Mouse (Mus musculus) embryonic facial prominence, embryonic 11.5 days (tissue): ENCODE results near the gene Atg4b. TPM values are rescaled to one million over a fixed set of nuclear protein-coding genes. Genes with fewer than 3 reads are reported as not detected.

ENCODE experiments used
- ATAC-seq: fragments of 200-750 bp; cut with Nextera tagmentation; replicated peaks from 2 replicates; pipeline ENCODE4 v1.8.0; 2017; ENCODE audit warnings: low read depth; ENCODE audit not compliant: insufficient number of reproducible peaks, low FRiP score, low TSS enrichment
- DNase-seq: peaks from one replicate; pipeline ENCODE4 v3.0.0-alpha.2; 2015; ENCODE audit warnings: low spot score
- H3K27ac ChIP-seq: fragments of 300-500 bp; sonication (generic); replicated peaks from 2 replicates; pipeline ENCODE4 v1.5.1; 2014; ENCODE audit warnings: mild to moderate bottlenecking, low read depth, low read length, control low read depth
- H3K27me3 ChIP-seq: fragments of 300-500 bp; sonication (generic); 2 replicates; pipeline ENCODE4 v1.6.1; 2014; ENCODE audit warnings: mild to moderate bottlenecking, low read length, moderate library complexity, mixed read lengths; ENCODE audit not compliant: control insufficient read depth, insufficient read depth
- H3K36me3 ChIP-seq: fragments of 300-500 bp; sonication (generic); replicated peaks from 2 replicates; pipeline ENCODE4 v1.6.1; 2014; ENCODE audit warnings: low read depth, mild to moderate bottlenecking, low read length, moderate library complexity, mixed read lengths; ENCODE audit not compliant: control insufficient read depth, insufficient read depth
- H3K4me1 ChIP-seq: fragments of 300-500 bp; sonication (generic); 2 replicates; pipeline ENCODE4 v1.6.1; 2014; ENCODE audit warnings: low read length, mixed read lengths; ENCODE audit not compliant: control insufficient read depth, insufficient read depth
- H3K4me2 ChIP-seq: fragments of 300-500 bp; sonication (generic); 2 replicates; pipeline ENCODE4 v1.6.1; 2014; ENCODE audit warnings: low read depth, mild to moderate bottlenecking, control low read depth, low read length, moderate library complexity
- H3K4me3 ChIP-seq: fragments of 300-500 bp; sonication (generic); 2 replicates; pipeline ENCODE4 v1.5.1; 2014; ENCODE audit warnings: low read depth, low read length, control low read depth
- H3K9ac ChIP-seq: fragments of 300-500 bp; sonication (generic); replicated peaks from 2 replicates; pipeline ENCODE4 v1.6.1; 2014; ENCODE audit warnings: mild to moderate bottlenecking, control low read depth, low read length
- H3K9me3 ChIP-seq: fragments of 300-500 bp; sonication (generic); replicated peaks from 2 replicates; pipeline ENCODE4 v1.6.1; 2016; ENCODE audit warnings: mild to moderate bottlenecking, low read length, inconsistent platforms, mixed read lengths; ENCODE audit not compliant: control insufficient read depth
- WGBS: fragments of 180-500 bp; shearing (Covaris S2); extraction: QIAGEN DNeasy Blood & Tissue Kit; methylation state at CpG from one replicate; pipeline ENCODE4 v1.1.7; 2014; 5-methylcytosine and 5-hydroxymethylcytosine counted together
- polyA plus RNA-seq: library from polyadenylated mRNA; unstranded; fragments of >200 nt; fragmentation: Nextera tagmentation; extraction: Ambion mirVana; gene quantifications from 2 replicates; pipeline ENCODE4 v1.2.1, GENCODE M21; 2014

Atg4b gene
- polyA plus RNA-seq, 1 experiment from 2014 or later, result 109 TPM

- Histone ChIP-seq H3K4me3 (no peak overlapping the region), H3K9ac (no peak overlapping the region), H3K27ac (no peak overlapping the region), H3K27me3 (no peaks in the 10 kb centered on the region), H3K9me3 (no peaks in the 10 kb centered on the region), H3K36me3 (no peaks in the 10 kb centered on the region), H3K4me1 (no peaks in the 10 kb centered on the region), H3K4me2 (no peak overlapping the region)
- 91% methylated on average over 5 of the region's 5 CpGs for WGBS
- no peak for ATAC-seq
- no peak for DNase-seq
Measured at GRCm38 (mm10) chr1:93725665-93726064, 25.6 kb upstream of the Atg4b start.

GRCm38 (mm10) chr1:93726116-93726515 is 25.2 kb upstream of the Atg4b start:
- 86% methylated on average over 3 of the region's 3 CpGs for WGBS
- H3K36me3 ChIP-seq, result no peaks in the 10 kb centered on the region
- H3K4me1 ChIP-seq, result no peaks in the 10 kb centered on the region
- no peaks in the 10 kb centered on the region for H3K27me3 ChIP-seq
- no peaks in the 10 kb centered on the region for H3K9me3 ChIP-seq
- H3K4me2 ChIP-seq, result no peak overlapping the region
- DNase-seq (no peak), ATAC-seq (no peak)
- no peak overlapping the region for H3K9ac ChIP-seq
- no peak overlapping the region for H3K27ac ChIP-seq
- H3K4me3 ChIP-seq, result no peak overlapping the region

GRCm38 (mm10) chr1:93726974-93727373 is 24.3 kb upstream of the Atg4b start:
- H3K4me2 ChIP-seq, result no peak overlapping the region
- H3K36me3 ChIP-seq, result no peaks in the 10 kb centered on the region
- WGBS, result 83% methylated on average over 3 of the region's 3 CpGs
- no peak overlapping the region for H3K27ac ChIP-seq
- ATAC-seq (no peak; the same call in 1 of the 2 replicates), DNase-seq (peak; percentile 60)
- H3K4me3 ChIP-seq, result no peak overlapping the region
- no peaks in the 10 kb centered on the region for H3K27me3 ChIP-seq
- H3K9me3 ChIP-seq, result no peaks in the 10 kb centered on the region
- no peak overlapping the region for H3K9ac ChIP-seq
- no peaks in the 10 kb centered on the region for H3K4me1 ChIP-seq

GRCm38 (mm10) chr1:93731103-93731502 is 20.2 kb upstream of the Atg4b start:
- no peak overlapping the region for H3K4me3 ChIP-seq
- H3K9me3 ChIP-seq, result no peaks in the 10 kb centered on the region
- no peak overlapping the region for H3K4me2 ChIP-seq
- H3K4me1 ChIP-seq, result no peaks in the 10 kb centered on the region
- no peak for DNase-seq
- no peaks in the 10 kb centered on the region for H3K36me3 ChIP-seq
- WGBS, result 85% methylated on average over 5 of the region's 5 CpGs
- no peak overlapping the region for H3K27ac ChIP-seq
- H3K27me3 ChIP-seq, result no peaks in the 10 kb centered on the region
- ATAC-seq, result no peak
- no peak overlapping the region for H3K9ac ChIP-seq

- Histone ChIP-seq H3K27me3 (no peaks in the 10 kb centered on the region), H3K4me2 (no peak overlapping the region), H3K36me3 (no peaks in the 10 kb centered on the region), H3K9ac (no peak overlapping the region), H3K4me1 (no peaks in the 10 kb centered on the region), H3K9me3 (no peaks in the 10 kb centered on the region), H3K27ac (no peak overlapping the region), H3K4me3 (no peak overlapping the region)
- ATAC-seq (no peak), DNase-seq (peak; percentile 45)
- WGBS, result 18% methylated on average over 3 of the region's 3 CpGs
Measured at GRCm38 (mm10) chr1:93731880-93732281, 19.4 kb upstream of the Atg4b start.

- Histone ChIP-seq H3K27me3 (no peaks in the 10 kb centered on the region), H3K4me1 (no peaks in the 10 kb centered on the region), H3K27ac (no peak overlapping the region), H3K4me2 (no peak overlapping the region), H3K4me3 (no peak overlapping the region), H3K9me3 (no peaks in the 10 kb centered on the region), H3K9ac (no peak overlapping the region), H3K36me3 (no peaks in the 10 kb centered on the region)
- ATAC-seq (no peak), DNase-seq (no peak)
- WGBS, result 86% methylated on average over 3 of the region's 3 CpGs
Measured at GRCm38 (mm10) chr1:93735859-93736258, 15.4 kb upstream of the Atg4b start.

- no peak for DNase-seq
- Histone ChIP-seq H3K9ac (no peak overlapping the region), H3K4me3 (no peak overlapping the region), H3K27me3 (no peaks in the 10 kb centered on the region), H3K27ac (no peak overlapping the region), H3K36me3 (no peaks in the 10 kb centered on the region), H3K4me2 (no peak overlapping the region), H3K9me3 (no peaks in the 10 kb centered on the region), H3K4me1 (no peaks in the 10 kb centered on the region)
- 93% methylated on average over 5 of the region's 5 CpGs for WGBS
- ATAC-seq, result no peak
Measured at GRCm38 (mm10) chr1:93737711-93738110, 13.6 kb upstream of the Atg4b start.

GRCm38 (mm10) chr1:93740671-93741070 is 10.6 kb upstream of the Atg4b start:
- no peaks in the 10 kb centered on the region for H3K4me1 ChIP-seq
- 92% methylated on average over 2 of the region's 2 CpGs for WGBS
- ATAC-seq (no peak), DNase-seq (no peak)
- no peaks in the 10 kb centered on the region for H3K36me3 ChIP-seq
- no peak overlapping the region for H3K4me3 ChIP-seq
- no peak overlapping the region for H3K9ac ChIP-seq
- no peak overlapping the region for H3K27ac ChIP-seq
- no peaks in the 10 kb centered on the region for H3K27me3 ChIP-seq
- no peaks in the 10 kb centered on the region for H3K9me3 ChIP-seq
- no peak overlapping the region for H3K4me2 ChIP-seq
